Mouse (Mus musculus) Patski (cell line): ENCODE results near the gene Phka2. TPM values are rescaled to one million over a fixed set of nuclear protein-coding genes. Genes with fewer than 3 reads are reported as not detected.

ENCODE experiments used
- ATAC-seq: fragments of 100-300 bp; one replicate; pipeline ENCODE4 v1.8.0; 2021
- CTCF ChIA-PET: fragments of 350-600 bp; sonication (Branson Sonifier 250); formaldehyde crosslinking; loops from one replicate; lab custom pipeline; 2022; ENCODE audit warnings: inconsistent platforms; lab: Charles Lee
- POLR2A ChIA-PET: fragments of 350-600 bp; sonication (Branson Sonifier 250); formaldehyde crosslinking; loops from one replicate; lab custom pipeline; 2022; ENCODE audit warnings: antibody characterized with exemption, inconsistent platforms; lab: Charles Lee
- DNase-seq: peaks from one replicate; pipeline ENCODE4 v3.0.0-alpha.2; 2011; ENCODE audit warnings: low read depth, low spot score
- H3K27me3 ChIP-seq: fragments of 371-371 bp; one replicate; pipeline ENCODE4 v1.5.1; 2021
- CTCF ChIP-seq: fragments of 100-300 bp; IDR thresholded peaks from one replicate; pipeline ENCODE4 v1.5.1; 2021
- in situ Hi-C: fragments of 300-500 bp; cut with MboI; formaldehyde crosslinking; loops from 3 replicates; pipeline ENCODE4 v1.11.1; 2018; ENCODE audit warnings: low pct_unique_long_range_greater_than_20kb, mixed read lengths
- polyA plus RNA-seq: library from polyadenylated mRNA; unstranded; gene quantifications from one replicate; pipeline ENCODE4 v1.2.3, GENCODE M21; 2021

Gene Phka2
- polyA plus RNA-seq, 1 experiment from 2014 or later: 17.6 TPM

GRCm38 (mm10) chrX:160592933-160593332 lies 91.0 kb downstream of the Phka2 start:
- ChIA-PET CTCF (no interaction called here), POLR2A (interaction anchor here (0.6 kb wide), 1 partner anchor 42 kb away, joined by 4 read pairs; no protein-coding TSS in a partner anchor)
- no peaks in the 10 kb centered on the region for H3K27me3 ChIP-seq
- in situ Hi-C loops: no loop called here
- ATAC-seq (no peak), DNase-seq (no peak)
- no peak for TF ChIP-seq CTCF

GRCm38 (mm10) chrX:160598055-160598454 lies 96.1 kb downstream of the Phka2 start:
- ChIA-PET POLR2A (no interaction called here), CTCF (no interaction called here)
- in situ Hi-C loops: no loop called here
- ATAC-seq (no peak), DNase-seq (no peak)
- H3K27me3 ChIP-seq: no peaks in the 10 kb centered on the region
- TF ChIP-seq CTCF: no peak

- in situ Hi-C loops: no loop called here
- no peaks in the 10 kb centered on the region for H3K27me3 ChIP-seq
- TF ChIP-seq CTCF: no peak
- ATAC-seq: peak; percentile 14
- no peak for DNase-seq
- CTCF ChIA-PET: no interaction called here
- POLR2A ChIA-PET: no interaction called here
Observed at GRCm38 (mm10) chrX:160598562-160599458, 96.8 kb downstream of the Phka2 start.

- ATAC-seq (peak; percentile 85), DNase-seq (peak; percentile 66)
- CTCF ChIA-PET: no interaction called here
- no peak for TF ChIP-seq CTCF
- in situ Hi-C loops: loop anchor here (5.0 kb wide), 1 partner anchor 94 kb away; no protein-coding TSS in a partner anchor
- POLR2A ChIA-PET: no interaction called here
- no peaks in the 10 kb centered on the region for H3K27me3 ChIP-seq
Observed at GRCm38 (mm10) chrX:160601053-160601452, 99.1 kb downstream of the Phka2 start.

GRCm38 (mm10) chrX:160602770-160603169 lies 100.8 kb downstream of the Phka2 start:
- ChIA-PET POLR2A (no interaction called here), CTCF (interaction anchor here (1.1 to 1.2 kb wide), 2 partner anchors 16 to 19 kb away, joined by 3 read pairs; no protein-coding TSS in a partner anchor)
- ATAC-seq: no peak
- H3K27me3 ChIP-seq: no peaks in the 10 kb centered on the region
- in situ Hi-C loops: loop anchor here (5.0 kb wide), 1 partner anchor 95 kb away; no protein-coding TSS in a partner anchor
- no peak for DNase-seq
- no peak for TF ChIP-seq CTCF

GRCm38 (mm10) chrX:160603316-160603715 lies 101.3 kb downstream of the Phka2 start:
- ChIA-PET POLR2A (no interaction called here), CTCF (interaction anchor here (1.1 kb wide), 1 partner anchor 20 kb away, joined by 3 read pairs; no protein-coding TSS in a partner anchor)
- TF ChIP-seq CTCF: no peak
- in situ Hi-C loops: loop anchor here (5.0 kb wide), 1 partner anchor 96 kb away; no protein-coding TSS in a partner anchor
- no peak for DNase-seq
- no peak for ATAC-seq
- H3K27me3 ChIP-seq: no peaks in the 10 kb centered on the region

GRCm38 (mm10) chrX:160603981-160604541 lies 102.1 kb downstream of the Phka2 start:
- ChIA-PET POLR2A (no interaction called here), CTCF (interaction anchor here (1.1 kb wide), 1 partner anchor 20 kb away, joined by 3 read pairs; no protein-coding TSS in a partner anchor)
- DNase-seq (no peak), ATAC-seq (peak; percentile 81)
- no peaks in the 10 kb centered on the region for H3K27me3 ChIP-seq
- no peak for TF ChIP-seq CTCF
- in situ Hi-C loops: loop anchor here (5.0 kb wide), 1 partner anchor 97 kb away; no protein-coding TSS in a partner anchor

GRCm38 (mm10) chrX:160609849-160610248 lies 107.9 kb downstream of the Phka2 start:
- ATAC-seq (no peak), DNase-seq (no peak)
- peaks cover 13% of the 10 kb centered on the region for H3K27me3 ChIP-seq
- in situ Hi-C loops: no loop called here
- ChIA-PET POLR2A (no interaction called here), CTCF (no interaction called here)
- peak; percentile 70 for TF ChIP-seq CTCF

- in situ Hi-C loops: no loop called here
- ChIA-PET CTCF (no interaction called here), POLR2A (no interaction called here)
- no peak for TF ChIP-seq CTCF
- peaks cover 18% of the 10 kb centered on the region for H3K27me3 ChIP-seq
- no peak for DNase-seq
- ATAC-seq: no peak
Observed at GRCm38 (mm10) chrX:160610482-160610881, 108.5 kb downstream of the Phka2 start.

GRCm38 (mm10) chrX:160610882-160611644 lies 109.1 kb downstream of the Phka2 start:
- TF ChIP-seq CTCF: no peak
- DNase-seq (no peak), ATAC-seq (no peak)
- CTCF ChIA-PET: no interaction called here
- H3K27me3 ChIP-seq: peaks cover 22% of the 10 kb centered on the region
- POLR2A ChIA-PET: no interaction called here
- in situ Hi-C loops: no loop called here

Other genes with a start within 250 kb of the Phka2 start
- gene Adgrg2, start 111.5 kb upstream of the Phka2 start, polyA plus RNA-seq: 0.01 TPM
- 0.05 TPM for gene Ppef1, start 233.6 kb downstream of the Phka2 start, polyA plus RNA-seq